Mouse (Mus musculus) heart, embryonic 16.5 days (tissue): ENCODE measurements around the gene Myo18a. TPM values are rescaled to one million over a fixed set of nuclear protein-coding genes. Genes with fewer than 3 reads are reported as not detected.
A peak's percentile ranks its signal among the peaks of the same experiment; 100 is the strongest.

Experiments used
- ATAC-seq: fragments of 200-750 bp; cut with Nextera tagmentation; replicated peaks from 2 replicates; pipeline ENCODE4 v1.8.0; 2017; ENCODE audit warnings: moderate number of reproducible peaks; ENCODE audit not compliant: insufficient read depth, low FRiP score; ENCODE audit errors: extremely low read depth
- H3K27ac ChIP-seq: fragments of 300-500 bp; sonication (generic); 2 replicates; pipeline ENCODE4 v1.5.1; 2014; ENCODE audit warnings: mild to moderate bottlenecking, low read length, control low read depth, moderate library complexity
- H3K27me3 ChIP-seq: fragments of 300-500 bp; sonication (generic); 2 replicates; pipeline ENCODE4 v1.6.1; 2014; ENCODE audit warnings: low read length, mixed read lengths; ENCODE audit not compliant: control insufficient read depth, insufficient read depth
- H3K36me3 ChIP-seq: fragments of 300-500 bp; sonication (generic); 2 replicates; pipeline ENCODE4 v1.6.1; 2014; ENCODE audit not compliant: control insufficient read depth, insufficient read depth
- H3K4me1 ChIP-seq: fragments of 300-500 bp; sonication (generic); 2 replicates; pipeline ENCODE4 v1.6.1; 2014; ENCODE audit warnings: low read length, mixed read lengths; ENCODE audit not compliant: control insufficient read depth, insufficient read depth
- H3K4me2 ChIP-seq: fragments of 300-500 bp; sonication (generic); 2 replicates; pipeline ENCODE4 v1.6.1; 2014; ENCODE audit warnings: low read depth, mild to moderate bottlenecking, control low read depth, low read length
- H3K4me3 ChIP-seq: fragments of 300-500 bp; sonication (generic); 2 replicates; pipeline ENCODE4 v1.5.1; 2014; ENCODE audit warnings: mild to moderate bottlenecking, control low read depth, low read length
- H3K9ac ChIP-seq: fragments of 300-500 bp; sonication (generic); 2 replicates; pipeline ENCODE4 v1.6.1; 2014; ENCODE audit warnings: low read length, control low read depth
- H3K9me3 ChIP-seq: fragments of 300-500 bp; sonication (generic); replicated peaks from 2 replicates; pipeline ENCODE4 v1.6.1; 2016; ENCODE audit warnings: low read length; ENCODE audit not compliant: control insufficient read depth
- WGBS: fragments of 180-500 bp; shearing (Covaris S2); extraction: QIAGEN DNeasy Blood & Tissue Kit; methylation state at CpG from one replicate; pipeline ENCODE4 v1.1.7; 2014; 5-methylcytosine and 5-hydroxymethylcytosine counted together
- polyA plus RNA-seq: library from polyadenylated mRNA; unstranded; fragments of >200 nt; fragmentation: Nextera tagmentation; extraction: Ambion mirVana; gene quantifications from 2 replicates; pipeline ENCODE4 v1.2.1, GENCODE M21; 2015

Myo18a gene
- polyA plus RNA-seq, 1 experiment from 2014 or later, result 104 TPM

DNA sequence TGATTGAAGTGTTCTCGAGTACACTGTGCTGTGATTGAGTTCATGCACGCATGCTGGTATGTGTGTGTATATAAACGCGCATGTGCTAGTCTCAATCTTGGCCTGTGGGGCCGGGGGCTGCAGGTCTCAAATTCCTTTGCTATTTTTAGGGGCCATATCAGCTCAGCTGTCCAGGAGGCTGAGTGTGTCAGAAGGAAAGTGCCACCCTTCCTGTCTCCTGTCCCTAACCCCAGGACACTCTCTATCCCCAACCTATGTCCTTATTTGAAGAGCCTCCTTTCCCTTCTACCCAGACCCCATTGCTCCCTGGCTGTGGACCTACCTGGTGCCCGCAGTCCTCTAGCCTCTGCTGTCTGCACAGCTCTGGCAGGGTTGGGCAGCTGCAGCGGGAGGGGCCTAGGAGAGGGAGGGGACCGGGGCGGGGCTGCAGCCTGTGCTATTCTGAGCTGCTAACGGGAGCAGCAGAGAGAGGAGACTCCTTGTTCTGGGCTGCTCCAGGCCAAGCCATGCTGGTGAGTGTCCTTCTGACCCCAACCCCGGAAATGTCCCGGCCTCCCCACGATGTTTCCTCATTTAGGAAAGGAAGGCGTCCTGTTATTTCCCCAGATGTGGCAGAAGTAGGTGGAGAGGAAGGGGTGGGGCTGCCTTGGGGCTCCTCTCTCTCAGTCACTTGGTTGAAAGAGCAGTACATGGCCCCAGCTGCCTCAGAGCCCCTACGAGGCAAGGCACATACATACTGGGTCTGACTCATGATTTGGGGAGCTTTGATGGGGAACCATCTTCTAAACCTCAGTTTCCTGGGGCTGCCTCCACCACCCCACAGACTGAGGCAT lies 38.0 kb downstream of the Myo18a start:
- WGBS, result 4% methylated on average over 15 of the region's 15 CpGs

DNA sequence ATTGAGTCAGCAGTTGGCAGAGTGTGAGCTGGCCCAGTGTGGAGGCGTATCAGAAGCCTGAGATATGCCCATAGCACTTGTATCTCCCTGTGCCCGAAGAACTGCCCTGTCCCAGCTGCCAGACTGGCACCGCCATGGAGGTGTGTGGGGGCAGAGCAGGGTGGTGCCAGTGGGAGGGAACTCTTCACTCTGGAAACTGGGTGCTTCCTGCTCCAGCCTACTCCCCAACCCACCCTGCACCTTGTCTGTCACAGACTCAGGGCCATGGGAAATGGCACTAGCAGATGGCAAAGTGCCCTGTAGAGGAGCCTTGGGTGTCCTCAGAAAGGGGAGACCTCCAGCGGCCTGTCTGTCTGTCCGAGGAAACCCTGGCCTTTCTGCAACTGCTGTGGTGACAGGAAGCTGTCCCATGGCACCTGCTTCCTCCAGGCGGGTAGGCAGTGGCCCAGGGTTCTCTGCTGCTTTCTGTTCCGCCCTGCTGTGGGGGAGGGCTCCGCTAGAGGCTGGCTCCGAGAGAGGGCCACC lies 39.4 kb downstream of the Myo18a start:
- WGBS, result 24% methylated on average over 9 of the region's 9 CpGs
- ATAC-seq, result peak; percentile 1; the same call in 1 of the 2 replicates
- Histone ChIP-seq H3K27me3 (no peaks in the 10 kb centered on the region), H3K4me1 (peaks cover 67% of the 10 kb centered on the region), H3K27ac (peak overlapping the region; percentile 98), H3K9me3 (no peaks in the 10 kb centered on the region), H3K36me3 (no peaks in the 10 kb centered on the region), H3K9ac (peak overlapping the region; percentile 88), H3K4me2 (peak overlapping the region; percentile 74), H3K4me3 (peak overlapping the region; percentile 62)

More for the DNA sequence above, 38.0 kb downstream of the Myo18a start:
- no peaks in the 10 kb centered on the region for H3K9me3 ChIP-seq
- peak overlapping the region; percentile 88 for H3K9ac ChIP-seq
- H3K4me1 ChIP-seq, result peaks cover 54% of the 10 kb centered on the region
- H3K27ac ChIP-seq, result peak overlapping the region; percentile 98
- H3K36me3 ChIP-seq, result no peaks in the 10 kb centered on the region
- peak; percentile 87 for ATAC-seq
- H3K4me2 ChIP-seq, result peak overlapping the region; percentile 74
- peak overlapping the region; percentile 62 for H3K4me3 ChIP-seq
- no peaks in the 10 kb centered on the region for H3K27me3 ChIP-seq

DNA sequence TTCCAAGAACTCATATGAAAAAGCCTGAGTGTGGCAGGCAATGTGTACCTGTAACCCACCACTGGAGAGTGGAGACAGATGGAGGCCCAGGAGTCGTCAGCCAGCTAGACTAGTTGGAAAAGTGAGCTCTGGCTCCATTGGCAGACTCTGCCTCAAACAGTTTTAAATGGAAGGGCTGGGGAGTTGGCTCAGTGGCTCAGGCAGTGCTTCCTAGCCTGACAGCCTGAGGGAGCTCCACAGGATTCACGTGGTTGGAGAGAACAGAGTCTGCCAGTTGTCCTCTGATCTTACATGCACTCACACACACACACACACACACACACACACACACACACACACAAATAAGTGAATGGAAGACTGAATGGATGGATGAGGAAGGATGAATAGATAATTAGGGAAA lies 43.2 kb downstream of the Myo18a start:
- WGBS, result 13% methylated on average over 2 of the region's 2 CpGs
- Histone ChIP-seq H3K9me3 (no peaks in the 10 kb centered on the region), H3K4me1 (peaks cover 84% of the 10 kb centered on the region), H3K36me3 (no peaks in the 10 kb centered on the region), H3K27ac (peak overlapping the region; percentile 68), H3K9ac (no peak overlapping the region), H3K27me3 (no peaks in the 10 kb centered on the region), H3K4me3 (no peak overlapping the region), H3K4me2 (no peak overlapping the region)
- ATAC-seq, result no peak

DNA sequence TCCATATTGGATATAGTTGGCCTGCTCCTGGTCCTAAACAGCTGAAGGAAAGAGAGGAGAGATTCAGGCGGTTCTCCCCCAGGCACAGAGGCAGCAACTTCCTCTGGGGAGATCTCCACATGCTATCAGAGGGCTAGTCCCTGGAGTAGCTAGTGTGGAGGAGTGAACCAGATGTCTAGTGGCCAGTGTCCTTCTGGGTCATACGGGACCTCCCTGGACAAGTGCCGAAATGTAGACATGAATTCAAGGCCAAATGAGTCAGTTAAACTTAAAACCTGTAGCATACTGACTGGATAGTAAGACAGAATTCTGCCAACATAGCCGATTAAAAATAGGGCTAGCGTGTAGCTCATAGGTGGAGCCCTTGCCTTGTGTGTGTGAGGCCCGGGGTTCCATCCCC lies 43.8 kb downstream of the Myo18a start:
- peaks cover 78% of the 10 kb centered on the region for H3K4me1 ChIP-seq
- WGBS, result 58% methylated on average over 6 of the region's 6 CpGs
- H3K36me3 ChIP-seq, result no peaks in the 10 kb centered on the region
- peak overlapping the region; percentile 68 for H3K27ac ChIP-seq
- H3K9me3 ChIP-seq, result no peaks in the 10 kb centered on the region
- H3K9ac ChIP-seq, result peak overlapping the region; percentile 44; the same call in 1 of the 2 replicates
- no peak overlapping the region for H3K4me2 ChIP-seq
- no peak for ATAC-seq
- H3K27me3 ChIP-seq, result no peaks in the 10 kb centered on the region
- no peak overlapping the region for H3K4me3 ChIP-seq

GRCm38 (mm10) chr11:77808051-77808465 lies 45.0 kb downstream of the Myo18a start:
- H3K36me3 ChIP-seq, result peaks cover 7% of the 10 kb centered on the region
- peaks cover 69% of the 10 kb centered on the region for H3K4me1 ChIP-seq
- no peaks in the 10 kb centered on the region for H3K9me3 ChIP-seq
- no peak overlapping the region for H3K4me3 ChIP-seq
- peak overlapping the region; percentile 54 for H3K9ac ChIP-seq
- H3K27me3 ChIP-seq, result no peaks in the 10 kb centered on the region
- H3K4me2 ChIP-seq, result peak overlapping the region; percentile 36
- peak overlapping the region; percentile 73 for H3K27ac ChIP-seq
- 37% methylated on average over 5 of the region's 5 CpGs for WGBS
- ATAC-seq, result peak; percentile 71

DNA sequence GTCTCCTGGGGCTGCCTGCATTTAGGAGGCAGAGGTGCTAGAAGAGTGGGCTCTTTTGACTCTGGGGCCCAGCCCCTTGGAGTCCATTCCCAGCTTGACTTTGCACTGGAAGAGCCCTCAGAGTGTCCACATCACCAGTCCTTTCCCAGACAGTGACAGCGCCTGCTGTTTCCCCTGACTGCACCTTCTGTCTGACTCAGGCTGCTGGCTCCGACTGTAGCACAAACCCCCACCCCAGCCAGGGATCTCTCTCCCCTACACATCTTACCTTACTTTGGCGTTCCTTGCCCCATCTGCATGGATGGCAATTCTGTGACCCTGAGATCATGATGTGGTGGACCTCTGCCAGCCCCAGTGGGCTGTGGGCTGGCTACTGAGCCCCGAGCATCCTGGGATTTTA lies 46.2 kb downstream of the Myo18a start:
- H3K9me3 ChIP-seq, result no peaks in the 10 kb centered on the region
- peaks cover 10% of the 10 kb centered on the region for H3K36me3 ChIP-seq
- no peak overlapping the region for H3K27ac ChIP-seq
- H3K4me3 ChIP-seq, result no peak overlapping the region
- no peak for ATAC-seq
- WGBS, result 58% methylated on average over 4 of the region's 4 CpGs
- H3K27me3 ChIP-seq, result no peaks in the 10 kb centered on the region
- H3K4me1 ChIP-seq, result peaks cover 67% of the 10 kb centered on the region
- H3K9ac ChIP-seq, result peak overlapping the region; percentile 11; the same call in 1 of the 2 replicates
- no peak overlapping the region for H3K4me2 ChIP-seq

DNA sequence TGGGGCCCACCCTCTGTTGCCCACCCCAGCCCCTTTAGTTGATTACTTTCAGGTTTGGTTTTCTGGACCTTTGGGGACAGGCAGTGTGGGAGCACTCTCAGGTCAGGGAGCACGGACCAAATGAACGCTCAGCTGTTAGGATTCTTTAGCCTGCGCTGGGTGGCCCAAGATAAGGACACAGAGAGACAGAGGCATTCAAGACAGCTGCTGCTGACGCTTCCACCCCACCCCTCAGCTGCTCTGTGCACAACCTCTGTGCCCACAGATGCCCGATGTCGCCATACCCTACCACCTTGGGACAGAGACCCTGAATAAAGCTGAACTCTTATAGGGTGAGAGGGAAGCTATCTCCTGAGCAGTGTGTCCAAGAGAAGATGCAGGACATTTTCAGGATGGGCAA lies 47.0 kb downstream of the Myo18a start:
- H3K9ac ChIP-seq, result no peak overlapping the region
- peaks cover 10% of the 10 kb centered on the region for H3K36me3 ChIP-seq
- ATAC-seq, result no peak
- H3K4me1 ChIP-seq, result peaks cover 63% of the 10 kb centered on the region
- H3K4me2 ChIP-seq, result no peak overlapping the region
- H3K27me3 ChIP-seq, result no peaks in the 10 kb centered on the region
- 44% methylated on average over 6 of the region's 6 CpGs for whole genome bisulfite sequencing
- H3K27ac ChIP-seq, result no peak overlapping the region
- H3K4me3 ChIP-seq, result no peak overlapping the region
- no peaks in the 10 kb centered on the region for H3K9me3 ChIP-seq

DNA sequence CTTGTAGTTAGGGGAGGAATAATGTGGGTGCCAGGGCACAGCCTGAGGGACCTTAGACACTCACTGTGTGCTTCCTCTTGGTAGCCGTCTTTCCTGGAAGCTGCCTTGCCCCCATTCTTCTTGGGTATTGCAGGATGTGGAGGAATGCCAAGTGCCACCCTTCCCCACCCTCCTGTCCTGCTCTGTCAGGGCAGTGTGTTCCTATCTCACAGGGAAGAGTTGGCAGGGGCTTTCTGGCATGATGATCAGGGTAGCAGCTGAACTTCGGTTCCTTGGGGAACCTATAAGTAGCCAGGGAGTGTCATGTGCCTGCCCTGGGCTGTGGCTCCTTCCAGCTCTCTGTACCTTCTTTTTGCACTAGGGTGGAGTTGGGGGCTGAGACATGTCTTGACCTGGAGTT lies 50.9 kb downstream of the Myo18a start:
- Histone ChIP-seq H3K9ac (no peak overlapping the region), H3K27ac (no peak overlapping the region), H3K27me3 (no peaks in the 10 kb centered on the region), H3K9me3 (no peaks in the 10 kb centered on the region), H3K4me3 (no peak overlapping the region), H3K4me1 (peaks cover 34% of the 10 kb centered on the region), H3K4me2 (no peak overlapping the region), H3K36me3 (peaks cover 26% of the 10 kb centered on the region)
- no peak for ATAC-seq
- WGBS, result 36% methylated on average over 2 of the region's 2 CpGs

GRCm38 (mm10) chr11:77816003-77816402 lies 53.0 kb downstream of the Myo18a start:
- Histone ChIP-seq H3K9ac (no peak overlapping the region), H3K27ac (no peak overlapping the region), H3K4me2 (no peak overlapping the region), H3K36me3 (peaks cover 46% of the 10 kb centered on the region), H3K27me3 (no peaks in the 10 kb centered on the region), H3K4me1 (peaks cover 16% of the 10 kb centered on the region), H3K4me3 (no peak overlapping the region), H3K9me3 (no peaks in the 10 kb centered on the region)
- peak; percentile 71; the same call in 1 of the 2 replicates for ATAC-seq
- 16% methylated on average over 3 of the region's 3 CpGs for WGBS
